Mouse (Mus musculus): ENCODE data around the gene Gm43738.

DNA sequence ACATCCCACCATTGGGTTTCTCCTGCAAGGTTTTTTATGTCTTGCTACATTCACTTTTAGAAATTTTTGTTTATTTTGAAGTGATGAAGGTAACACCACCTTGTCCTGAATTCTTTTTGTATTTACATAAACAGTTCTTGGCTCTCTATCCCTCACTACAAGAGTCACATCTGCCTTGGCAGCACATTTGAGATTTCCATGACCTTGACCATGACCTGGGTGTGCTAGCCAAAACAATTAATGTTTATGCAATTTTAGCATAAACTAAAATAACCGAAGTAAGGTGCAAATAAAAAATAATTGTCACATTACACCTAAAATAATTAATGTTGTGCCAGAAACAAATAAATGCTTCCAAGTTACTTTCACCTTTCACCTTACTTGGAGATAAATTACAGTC is 7.2 kb upstream of the Gm43738 start:
- TF ChIP-seq CTCF (IDR thresholded peaks at IDR 0.05; ENCODE audit: low read depth, low read length): no peak
- TF ChIP-seq POLR2A (IDR thresholded peaks at IDR 0.05; ENCODE audit: insufficient read depth, low read length): no peak

Data from ES-Bruce4 (cell line).